Mouse (Mus musculus) mammary gland, adult 2 months (tissue): ENCODE measurements around the gene Tpr. TPM values are rescaled to one million over a fixed set of nuclear protein-coding genes. Genes with fewer than 3 reads are reported as not detected.

ENCODE experiments used
- polyA plus RNA-seq: library from polyadenylated mRNA; depleted of rRNA; stranded (reverse); fragments of >200 nt; gene quantifications from 2 replicates; pipeline ENCODE4 v1.2.3, GENCODE M21; 2012; ENCODE audit warnings: low replicate concordance; rRNA removed

Gene Tpr
- polyA plus RNA-seq = 47.0 and 66.1 TPM in 2 replicates

DNA sequence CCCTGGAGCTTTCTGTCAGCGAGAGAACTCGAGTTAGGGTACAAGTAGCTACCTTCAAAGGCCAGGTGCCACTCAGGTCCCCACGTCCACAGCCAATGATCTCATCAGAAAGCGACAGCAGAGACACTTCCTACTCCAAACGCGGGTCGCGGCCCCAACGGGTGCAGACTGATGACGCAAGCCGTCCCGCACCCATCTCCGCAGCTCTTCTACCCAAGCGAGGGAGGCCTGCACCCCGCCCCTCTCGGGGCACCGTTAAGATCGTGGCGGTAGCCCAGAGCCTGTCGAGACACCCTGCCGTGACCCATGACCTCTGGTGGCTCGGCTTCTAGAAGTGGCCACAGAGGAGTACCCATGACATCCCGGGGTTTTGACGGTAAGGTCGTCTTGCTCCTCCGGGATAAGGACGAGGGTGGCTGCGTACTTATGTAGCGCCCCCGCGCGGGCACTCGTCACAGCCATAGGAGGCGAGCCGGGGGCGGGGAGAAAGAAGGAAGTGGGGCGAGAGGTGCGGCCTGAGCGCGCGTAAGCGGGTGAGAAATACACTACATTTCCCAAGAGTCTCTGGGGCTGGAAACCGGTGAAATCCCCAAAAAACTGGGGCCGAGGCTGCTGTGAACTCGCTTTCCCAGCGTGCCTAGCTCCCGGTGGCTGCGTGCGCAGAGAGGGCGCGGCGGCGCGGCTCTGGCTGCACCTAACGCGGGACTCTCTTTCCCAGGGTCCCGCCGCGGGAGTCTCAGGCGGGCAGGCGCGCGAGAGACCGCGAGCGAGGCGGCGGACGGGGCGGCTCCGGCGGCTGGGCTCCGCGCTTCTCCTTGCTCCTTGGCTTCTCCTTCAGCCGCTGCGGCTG lies at the start of gene Tpr, which contains the start of gene Odr4:
Gene Tpr, plus strand, starts transcription at position 201 of the 850 bp plus-strand sequence.
Gene Odr4, minus strand, starts transcription at position 443 of the 850 bp plus-strand sequence.

DNA sequence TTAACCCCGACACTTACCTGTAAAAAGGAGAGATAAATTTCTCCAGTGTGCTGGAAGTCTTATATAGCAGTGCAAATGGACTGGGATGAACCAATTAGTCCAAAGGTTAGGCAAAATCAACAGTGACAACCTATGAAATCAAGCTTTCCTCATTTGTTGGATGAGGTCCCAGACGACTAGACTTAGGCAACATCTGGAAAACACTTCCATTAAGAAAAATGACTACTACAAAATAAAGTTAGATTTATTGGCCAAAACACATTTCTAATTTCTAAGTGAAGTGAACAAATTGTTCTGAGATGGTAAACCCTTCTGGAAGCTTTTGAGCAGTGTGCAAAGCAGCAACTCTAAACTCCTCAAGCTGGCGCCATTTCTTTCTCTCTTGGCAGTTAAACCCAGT lies 73.5 kb downstream of the Tpr start, which contains the start of gene Prg4:
Gene Prg4, minus strand, starts transcription at position 34 of the 400 bp plus-strand sequence.

Other genes starting within 250 kb of the Tpr start
- not detected in 2 replicates for gene Pdc, start 73.4 kb upstream of the Tpr start, polyA plus RNA-seq
- gene Odr4, start 242 bp downstream of the Tpr start, polyA plus RNA-seq = 2.9 and 9.1 TPM in 2 replicates
- gene Prg4, start 73.3 kb downstream of the Tpr start, polyA plus RNA-seq = 0.10 and 0.37 TPM in 2 replicates